Mouse (Mus musculus) forebrain, embryonic 14.5 days (tissue): ENCODE results near the gene Dtx3. TPM values are rescaled to one million over a fixed set of nuclear protein-coding genes. Genes with fewer than 3 reads are reported as not detected.

ENCODE experiments used
- ATAC-seq: fragments of 200-750 bp; cut with Nextera tagmentation; 2 replicates; pipeline ENCODE4 v1.8.0; 2017; ENCODE audit warnings: mild to moderate bottlenecking, moderate library complexity
- DNase-seq: peaks from one replicate; pipeline ENCODE4 v3.0.0-alpha.2; 2015; ENCODE audit warnings: low spot score
- H3K27ac ChIP-seq: fragments of 300-500 bp; sonication (generic); 2 replicates; pipeline ENCODE4 v1.5.1; 2014; ENCODE audit warnings: low read depth, mild to moderate bottlenecking, control low read depth, low read length, moderate library complexity
- H3K27me3 ChIP-seq: fragments of 300-500 bp; sonication (generic); replicated peaks from 2 replicates; pipeline ENCODE4 v1.6.1; 2014; ENCODE audit warnings: low read length, control low read depth, mixed read lengths; ENCODE audit not compliant: control insufficient read depth, insufficient read depth
- H3K36me3 ChIP-seq: fragments of 300-500 bp; sonication (generic); 2 replicates; pipeline ENCODE4 v1.6.1; 2014; ENCODE audit warnings: low read length, control low read depth; ENCODE audit not compliant: control insufficient read depth, insufficient read depth
- H3K4me1 ChIP-seq: fragments of 300-500 bp; sonication (generic); 2 replicates; pipeline ENCODE4 v1.6.1; 2014; ENCODE audit warnings: antibody characterized with exemption, low read length, control low read depth; ENCODE audit not compliant: control insufficient read depth, insufficient read depth
- H3K4me2 ChIP-seq: fragments of 300-500 bp; sonication (generic); 2 replicates; pipeline ENCODE4 v1.6.1; 2014; ENCODE audit warnings: mild to moderate bottlenecking, control low read depth, low read length
- H3K4me3 ChIP-seq: fragments of 300-500 bp; sonication (generic); 2 replicates; pipeline ENCODE4 v1.5.1; 2014; ENCODE audit warnings: low read depth, low read length, control low read depth
- H3K9ac ChIP-seq: fragments of 300-500 bp; sonication (generic); 2 replicates; pipeline ENCODE4 v1.6.1; 2014; ENCODE audit warnings: mild to moderate bottlenecking, low read length, control low read depth, moderate library complexity
- H3K9me3 ChIP-seq: fragments of 300-500 bp; sonication (generic); replicated peaks from 2 replicates; pipeline ENCODE4 v1.6.1; 2016; ENCODE audit warnings: low read length, control low read depth, mixed read lengths; ENCODE audit not compliant: control insufficient read depth
- WGBS: fragments of 180-500 bp; shearing (Covaris S2); extraction: QIAGEN DNeasy Blood & Tissue Kit; methylation state at CpG from one replicate; pipeline ENCODE4 v1.1.7; 2014; 5-methylcytosine and 5-hydroxymethylcytosine counted together
- polyA plus RNA-seq: library from polyadenylated mRNA; unstranded; fragments of >200 nt; fragmentation: Nextera tagmentation; extraction: Ambion mirVana; gene quantifications from 2 replicates; pipeline ENCODE4 v1.2.1, GENCODE M21; 2014

The Dtx3 gene
- polyA plus RNA-seq, 1 experiment from 2014 or later, result 148 TPM

- Histone ChIP-seq H3K4me3 (no peak overlapping the region), H3K9ac (no peak overlapping the region), H3K36me3 (peaks cover 6% of the 10 kb centered on the region; the same call in 1 of the 2 replicates), H3K4me2 (no peak overlapping the region), H3K27ac (no peak overlapping the region), H3K27me3 (peaks cover 56% of the 10 kb centered on the region), H3K4me1 (peaks cover 9% of the 10 kb centered on the region), H3K9me3 (no peaks in the 10 kb centered on the region)
- ATAC-seq (no peak), DNase-seq (no peak)
- 3% methylated on average over 7 of the region's 7 CpGs for WGBS
Measured at GRCm38 (mm10) chr10:127176756-127177155, 18.8 kb downstream of the Dtx3 start.

DNA sequence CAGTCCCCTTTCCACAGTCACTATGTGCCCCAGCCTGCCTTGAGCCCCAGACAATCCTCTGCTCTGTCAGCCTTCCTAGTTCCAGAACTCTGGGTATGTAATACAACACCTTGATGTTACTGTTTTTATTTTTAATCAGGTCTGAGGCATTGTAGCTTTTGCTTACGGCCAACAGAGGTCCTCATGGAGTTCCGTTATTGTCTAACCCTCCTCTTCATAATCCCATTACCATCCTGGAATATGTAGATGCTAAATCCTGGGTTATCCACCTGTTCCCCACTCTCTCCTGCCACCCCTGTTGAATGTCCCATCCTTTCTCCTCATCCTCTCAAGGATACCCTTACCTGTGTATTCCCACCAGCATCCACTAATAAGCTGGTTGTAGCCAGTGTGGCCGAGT, 19.3 kb downstream of the Dtx3 start:
- no peak overlapping the region for H3K4me2 ChIP-seq
- peaks cover 60% of the 10 kb centered on the region for H3K27me3 ChIP-seq
- no peak for DNase-seq
- H3K9ac ChIP-seq, result no peak overlapping the region
- no peak for ATAC-seq
- WGBS, result 35% methylated on average over 3 of the region's 3 CpGs
- H3K27ac ChIP-seq, result no peak overlapping the region
- H3K36me3 ChIP-seq, result peaks cover 8% of the 10 kb centered on the region; the same call in 1 of the 2 replicates
- H3K9me3 ChIP-seq, result no peaks in the 10 kb centered on the region
- peaks cover 9% of the 10 kb centered on the region for H3K4me1 ChIP-seq
- H3K4me3 ChIP-seq, result no peak overlapping the region

GRCm38 (mm10) chr10:127174170-127174569, 21.4 kb downstream of the Dtx3 start:
- WGBS, result 88% methylated on average over 7 of the region's 7 CpGs

DNA sequence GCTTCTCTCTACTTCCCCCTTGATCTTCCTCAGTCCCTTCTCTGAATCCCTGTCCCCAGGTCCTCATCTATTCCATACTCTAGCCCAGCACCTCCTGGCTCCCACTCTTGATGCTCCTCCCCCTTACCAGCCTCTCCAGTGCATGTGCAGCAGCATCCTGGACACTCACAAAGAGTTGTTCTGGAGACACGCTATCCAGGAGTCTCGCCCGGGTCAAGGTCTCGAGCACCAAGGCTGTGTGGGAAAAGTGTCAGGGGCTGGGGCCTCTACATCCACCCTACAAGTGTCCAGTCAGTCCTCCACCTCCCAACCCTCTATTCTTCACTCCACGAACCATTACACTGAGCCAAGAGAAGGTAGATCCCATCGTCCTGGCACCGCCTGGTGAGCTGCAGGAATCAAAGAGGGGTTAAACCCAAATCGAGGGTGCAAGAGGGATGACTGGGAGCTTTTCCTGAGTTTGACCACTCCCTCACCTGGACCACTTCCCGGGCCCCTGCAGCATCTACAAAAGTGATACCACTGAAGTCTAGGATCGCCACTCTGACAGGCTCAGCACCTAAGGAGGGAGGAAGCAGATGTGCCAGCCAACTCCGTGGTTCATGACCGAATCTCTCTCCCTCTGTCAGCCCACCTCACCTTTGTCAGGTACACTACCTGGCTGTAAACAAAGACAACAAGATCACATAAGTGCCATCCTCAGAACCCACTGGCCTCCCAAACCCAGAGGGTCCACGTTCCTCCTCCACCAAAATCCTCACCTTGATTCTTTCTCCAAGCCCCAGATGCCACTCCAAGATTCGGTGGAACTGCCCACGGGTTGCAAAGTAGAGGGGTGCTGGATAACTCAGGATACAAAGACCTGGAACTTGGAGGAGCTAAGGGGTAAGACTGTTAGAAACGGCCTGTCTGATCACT, 22.1 kb downstream of the Dtx3 start:
- peaks cover 8% of the 10 kb centered on the region; the same call in 1 of the 2 replicates for H3K36me3 ChIP-seq
- WGBS, result 82% methylated on average over 16 of the region's 16 CpGs
- ATAC-seq (no peak), DNase-seq (no peak)
- no peak overlapping the region for H3K4me3 ChIP-seq
- no peak overlapping the region for H3K4me2 ChIP-seq
- H3K9ac ChIP-seq, result no peak overlapping the region
- no peak overlapping the region for H3K27ac ChIP-seq
- H3K27me3 ChIP-seq, result peaks cover 56% of the 10 kb centered on the region
- H3K9me3 ChIP-seq, result no peaks in the 10 kb centered on the region
- peaks cover 6% of the 10 kb centered on the region for H3K4me1 ChIP-seq

More at GRCm38 (mm10) chr10:127174170-127174569, 21.4 kb downstream of the Dtx3 start:
- no peaks in the 10 kb centered on the region for H3K9me3 ChIP-seq
- peaks cover 6% of the 10 kb centered on the region for H3K4me1 ChIP-seq
- peaks cover 59% of the 10 kb centered on the region for H3K27me3 ChIP-seq
- no peak for DNase-seq
- no peak overlapping the region for H3K27ac ChIP-seq
- no peak overlapping the region for H3K9ac ChIP-seq
- peaks cover 8% of the 10 kb centered on the region; the same call in 1 of the 2 replicates for H3K36me3 ChIP-seq
- no peak overlapping the region for H3K4me3 ChIP-seq
- no peak overlapping the region for H3K4me2 ChIP-seq
- ATAC-seq, result no peak

GRCm38 (mm10) chr10:127171631-127172200, 23.8 kb downstream of the Dtx3 start:
- peaks cover 59% of the 10 kb centered on the region for H3K27me3 ChIP-seq
- no peak for ATAC-seq
- DNase-seq, result no peak
- no peak overlapping the region for H3K4me3 ChIP-seq
- H3K36me3 ChIP-seq, result peaks cover 8% of the 10 kb centered on the region; the same call in 1 of the 2 replicates
- no peak overlapping the region for H3K9ac ChIP-seq
- no peak overlapping the region for H3K4me2 ChIP-seq
- no peaks in the 10 kb centered on the region; the same call in 1 of the 2 replicates for H3K4me1 ChIP-seq
- H3K27ac ChIP-seq, result no peak overlapping the region
- 90% methylated on average over 15 of the region's 15 CpGs for WGBS
- no peaks in the 10 kb centered on the region for H3K9me3 ChIP-seq

- H3K4me2 ChIP-seq, result peak overlapping the region; percentile 44
- H3K36me3 ChIP-seq, result peaks cover 8% of the 10 kb centered on the region; the same call in 1 of the 2 replicates
- WGBS, result under 1% methylated on average over 29 of the region's 29 CpGs
- no peaks in the 10 kb centered on the region for H3K9me3 ChIP-seq
- H3K27ac ChIP-seq, result no peak overlapping the region
- H3K27me3 ChIP-seq, result peaks cover 57% of the 10 kb centered on the region
- peak; percentile 60 for DNase-seq
- peak; percentile 74 for ATAC-seq
- peak overlapping the region; percentile 19 for H3K4me3 ChIP-seq
- H3K9ac ChIP-seq, result 0 out of 2 replicates have a peak overlapping the region, but pooled peaks have one; percentile 9
- no peaks in the 10 kb centered on the region; the same call in 1 of the 2 replicates for H3K4me1 ChIP-seq
Measured at GRCm38 (mm10) chr10:127170837-127171272, 24.7 kb downstream of the Dtx3 start.

DNA sequence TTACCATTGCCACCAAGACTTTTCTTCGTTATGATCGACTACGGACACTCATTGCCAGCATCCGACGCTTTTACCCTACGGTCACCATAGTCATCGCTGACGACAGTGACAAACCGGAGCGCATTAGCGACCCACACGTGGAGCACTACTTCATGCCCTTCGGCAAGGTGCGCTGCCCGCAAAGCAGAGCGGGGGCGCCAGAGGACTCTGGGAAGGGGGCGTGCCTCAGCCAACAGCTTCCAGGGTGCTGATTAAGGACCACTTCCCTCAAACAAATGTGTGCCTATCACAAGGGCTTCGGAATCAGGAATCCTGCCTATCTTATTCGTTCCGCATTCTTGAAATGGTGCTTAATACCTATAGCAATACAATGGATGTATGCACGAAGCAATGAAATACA, 25.5 kb downstream of the Dtx3 start:
- H3K9ac ChIP-seq, result no peak overlapping the region
- peaks cover 8% of the 10 kb centered on the region; the same call in 1 of the 2 replicates for H3K36me3 ChIP-seq
- DNase-seq (peak; percentile 46), ATAC-seq (no peak)
- H3K9me3 ChIP-seq, result no peaks in the 10 kb centered on the region
- H3K4me1 ChIP-seq, result no peaks in the 10 kb centered on the region; the same call in 1 of the 2 replicates
- no peak overlapping the region for H3K27ac ChIP-seq
- peaks cover 63% of the 10 kb centered on the region for H3K27me3 ChIP-seq
- WGBS, result 1% methylated on average over 22 of the region's 22 CpGs
- peak overlapping the region; percentile 44 for H3K4me2 ChIP-seq
- peak overlapping the region; percentile 19 for H3K4me3 ChIP-seq

- DNase-seq (no peak), ATAC-seq (no peak)
- H3K27me3 ChIP-seq, result peaks cover 63% of the 10 kb centered on the region
- H3K4me3 ChIP-seq, result no peak overlapping the region
- H3K9ac ChIP-seq, result no peak overlapping the region
- peaks cover 3% of the 10 kb centered on the region; the same call in 1 of the 2 replicates for H3K4me1 ChIP-seq
- 62% methylated on average over 10 of the region's 10 CpGs for WGBS
- peaks cover 8% of the 10 kb centered on the region; the same call in 1 of the 2 replicates for H3K36me3 ChIP-seq
- no peaks in the 10 kb centered on the region for H3K9me3 ChIP-seq
- H3K4me2 ChIP-seq, result no peak overlapping the region
- H3K27ac ChIP-seq, result no peak overlapping the region
Measured at GRCm38 (mm10) chr10:127167614-127168192, 27.8 kb downstream of the Dtx3 start.
